Mouse (Mus musculus) urinary bladder, postnatal 36 days (tissue): ENCODE results near the gene Ttll5.

Experiments
- DNase-seq, 2 experiments: peaks; one replicate each; pipeline ENCODE4 v3.0.0; 2022; ENCODE audit warnings: low spot score in 2 of 2, mixed read lengths in 1 of 2

The Ttll5 gene

GRCm38 (mm10) chr12:85926897-85927296 is 102.4 kb downstream of the Ttll5 start:
- no peak for DNase-seq

- DNase-seq, result no peak
These were observed 104.1 kb downstream of the Ttll5 start for GRCm38 (mm10) chr12:85928513-85928912.

GRCm38 (mm10) chr12:85929711-85930110 is 105.3 kb downstream of the Ttll5 start:
- DNase-seq, result no peak

- DNase-seq, result no peak
These were observed 106.3 kb downstream of the Ttll5 start for GRCm38 (mm10) chr12:85930713-85931112.

- no peak for DNase-seq
These were observed 108.8 kb downstream of the Ttll5 start for GRCm38 (mm10) chr12:85933241-85933640.

GRCm38 (mm10) chr12:85937384-85937783 is 112.9 kb downstream of the Ttll5 start:
- no peak for DNase-seq

GRCm38 (mm10) chr12:85943456-85943855 is 119.0 kb downstream of the Ttll5 start:
- no peak for DNase-seq

- no peak for DNase-seq
These were observed 120.0 kb downstream of the Ttll5 start for GRCm38 (mm10) chr12:85944419-85944818.

GRCm38 (mm10) chr12:85947161-85947560 is 122.7 kb downstream of the Ttll5 start:
- no peak for DNase-seq

- DNase-seq, result no peak
These were observed 125.2 kb downstream of the Ttll5 start for GRCm38 (mm10) chr12:85949667-85950066.

GRCm38 (mm10) chr12:85950371-85950770 is 125.9 kb downstream of the Ttll5 start:
- no peak for DNase-seq

- DNase-seq, result no peak
These were observed 126.6 kb downstream of the Ttll5 start for GRCm38 (mm10) chr12:85951036-85951435.

GRCm38 (mm10) chr12:85951822-85952221 is 127.4 kb downstream of the Ttll5 start:
- DNase-seq, result no peak

- DNase-seq, result no peak
These were observed 127.9 kb downstream of the Ttll5 start for GRCm38 (mm10) chr12:85952349-85952748.

GRCm38 (mm10) chr12:85954167-85954566 is 129.7 kb downstream of the Ttll5 start:
- DNase-seq, result no peak

- no peak for DNase-seq
These were observed 130.6 kb downstream of the Ttll5 start for GRCm38 (mm10) chr12:85955062-85955461.

GRCm38 (mm10) chr12:85955690-85956089 is 131.2 kb downstream of the Ttll5 start:
- DNase-seq, result no peak

GRCm38 (mm10) chr12:85956251-85956650 is 131.8 kb downstream of the Ttll5 start:
- no peak for DNase-seq

GRCm38 (mm10) chr12:85958460-85958859 is 134.0 kb downstream of the Ttll5 start:
- DNase-seq, result no peak

- no peak for DNase-seq
These were observed 135.5 kb downstream of the Ttll5 start for GRCm38 (mm10) chr12:85959822-85960501.

- DNase-seq, result no peak
These were observed 136.2 kb downstream of the Ttll5 start for GRCm38 (mm10) chr12:85960699-85961098.

- no peak for DNase-seq
These were observed 138.7 kb downstream of the Ttll5 start for GRCm38 (mm10) chr12:85963160-85963559.

GRCm38 (mm10) chr12:85963699-85964098 is 139.2 kb downstream of the Ttll5 start:
- DNase-seq, result no peak

GRCm38 (mm10) chr12:85964436-85964835 is 140.0 kb downstream of the Ttll5 start:
- DNase-seq, result no peak
